Mouse (Mus musculus) heart, adult 11 months (tissue): ENCODE measurements around the gene Nfib.

Source experiments
- DNase-seq: peaks from one replicate; pipeline ENCODE4 v3.0.0; 2022

Gene Nfib

GRCm38 (mm10) chr4:82333413-82333812, 372.1 kb downstream of the Nfib start:
- peak; percentile 89 for DNase-seq

GRCm38 (mm10) chr4:82330095-82330494, 375.5 kb downstream of the Nfib start:
- peak; percentile 86 for DNase-seq

GRCm38 (mm10) chr4:82326140-82326529, 379.4 kb downstream of the Nfib start:
- no peak for DNase-seq

DNA sequence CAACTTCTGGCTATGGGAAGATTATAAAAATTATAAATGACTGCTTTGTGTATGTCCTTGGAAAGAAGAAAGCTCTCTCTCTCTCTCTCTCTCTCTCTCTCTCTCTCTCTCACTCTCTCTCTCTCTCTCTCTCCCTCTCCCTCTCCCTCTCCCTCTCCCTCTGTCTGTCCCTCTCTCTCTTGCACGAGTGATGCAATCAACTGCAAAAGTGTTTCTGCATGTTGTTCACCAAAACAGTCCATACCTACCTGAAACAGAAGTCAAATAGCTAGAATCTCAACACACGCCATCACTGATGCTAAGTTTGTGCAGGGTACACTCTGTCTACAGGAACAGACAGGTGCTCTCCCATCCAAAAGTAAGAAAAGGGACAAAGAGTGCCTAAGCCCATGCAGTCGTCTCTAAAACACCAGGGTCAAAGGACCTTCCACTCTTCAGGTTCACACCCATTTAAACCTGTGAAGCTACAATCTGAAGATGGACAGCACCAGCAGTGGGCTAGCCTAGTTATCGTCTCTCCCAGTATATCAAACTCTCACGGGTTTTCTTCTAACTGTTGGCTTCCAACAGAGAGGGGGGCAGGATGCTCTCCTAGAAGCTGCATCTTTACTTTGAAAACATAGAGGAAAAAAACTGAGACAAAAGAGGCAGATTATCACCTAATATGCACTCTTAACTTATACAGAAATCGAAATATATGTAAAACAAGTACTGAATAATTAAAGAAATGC, 380.0 kb downstream of the Nfib start:
- peak; percentile 64 for DNase-seq

DNA sequence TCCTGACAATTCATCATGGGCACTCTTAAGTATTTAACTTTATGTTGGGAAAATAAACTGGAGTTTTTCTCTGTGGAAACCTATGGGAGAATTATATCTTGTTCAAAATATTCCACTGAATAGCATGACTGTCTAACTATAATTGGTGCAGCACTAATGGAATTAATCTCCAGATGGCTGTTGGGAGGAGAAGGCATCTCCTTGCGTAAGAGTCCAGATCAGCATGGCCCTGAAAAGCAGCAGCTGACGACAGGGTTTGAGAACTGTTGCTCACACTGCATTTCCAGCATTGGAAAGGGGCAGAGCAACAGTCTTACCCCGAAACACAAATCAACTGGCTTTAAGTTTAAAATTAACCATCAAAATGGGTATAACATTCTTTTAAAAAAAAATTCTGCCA, 380.6 kb downstream of the Nfib start:
- peak; percentile 86 for DNase-seq

- DNase-seq = peak; percentile 68
These were observed 384.5 kb downstream of the Nfib start for GRCm38 (mm10) chr4:82321008-82321407.

GRCm38 (mm10) chr4:82319388-82319787, 386.2 kb downstream of the Nfib start:
- DNase-seq = peak; percentile 31

- DNase-seq = peak; percentile 97
These were observed 389.4 kb downstream of the Nfib start for GRCm38 (mm10) chr4:82316168-82316567.

GRCm38 (mm10) chr4:82315710-82316109, 389.8 kb downstream of the Nfib start:
- DNase-seq = peak; percentile 88

DNA sequence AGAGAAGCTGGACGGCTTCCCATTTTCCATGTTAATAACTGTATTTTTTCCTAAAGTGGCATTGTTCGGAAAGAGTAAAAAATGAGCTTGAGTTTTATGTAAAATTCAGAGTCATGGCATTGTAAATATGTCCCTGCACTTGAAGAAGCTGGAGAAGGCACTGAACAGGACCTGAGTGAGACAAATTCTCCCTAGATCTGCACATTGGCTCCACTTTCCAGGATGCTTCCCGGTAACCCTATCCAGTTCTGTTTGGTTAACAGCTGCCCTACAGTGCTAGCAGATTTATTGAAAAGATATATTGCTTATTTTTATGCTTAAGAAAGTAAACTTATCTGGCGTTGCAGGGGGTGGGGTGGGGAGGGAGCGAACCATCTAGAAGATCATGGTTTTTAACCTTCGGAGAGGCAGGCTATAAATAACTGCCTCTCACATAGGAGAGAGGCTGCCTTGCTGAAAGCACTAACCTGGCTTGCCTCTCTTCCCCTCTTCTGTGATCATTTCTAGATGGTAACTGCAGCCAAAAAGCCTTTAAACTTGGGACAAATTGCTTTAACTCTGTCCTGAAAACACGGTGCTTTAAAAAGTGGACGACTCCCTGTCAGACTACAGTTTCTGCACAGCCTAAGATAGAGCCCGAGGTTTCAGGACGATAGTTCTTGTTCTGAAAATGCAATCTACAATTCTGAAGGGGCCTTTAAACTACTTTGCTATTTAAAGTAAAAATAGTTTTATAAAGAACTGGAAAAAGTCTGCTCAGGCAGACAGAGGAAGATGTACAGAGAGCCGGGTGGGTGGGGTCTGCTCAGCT, 394.4 kb downstream of the Nfib start:
- DNase-seq = no peak

- no peak for DNase-seq
These were observed 399.5 kb downstream of the Nfib start for GRCm38 (mm10) chr4:82306045-82306444.

GRCm38 (mm10) chr4:82304148-82304871, 401.2 kb downstream of the Nfib start:
- peak; percentile 97 for DNase-seq

DNA sequence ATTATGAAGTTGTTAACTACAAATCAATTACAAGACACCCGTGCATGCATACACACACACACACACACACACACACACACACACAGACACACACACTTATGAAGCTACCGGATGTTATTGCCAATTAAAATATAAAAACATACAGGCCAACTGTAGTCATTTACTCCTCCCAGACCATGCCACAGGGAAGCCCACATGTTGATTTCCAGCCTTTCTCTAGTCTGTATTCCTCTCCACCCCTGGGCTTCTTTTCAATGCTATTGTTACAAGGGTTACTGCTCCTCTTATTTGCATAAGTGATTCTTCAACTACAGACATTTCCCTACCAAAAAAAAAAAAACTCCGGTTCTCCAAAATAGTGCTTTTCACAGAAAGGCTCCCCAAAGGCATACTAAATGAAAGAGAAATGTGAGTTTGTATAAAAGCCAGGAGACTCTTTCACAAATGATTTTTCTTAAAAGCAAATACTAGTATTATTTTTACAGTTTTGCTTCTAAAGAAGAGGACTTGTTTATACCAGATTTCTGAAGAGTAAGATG, 402.1 kb downstream of the Nfib start:
- no peak for DNase-seq

GRCm38 (mm10) chr4:82302901-82303300, 402.6 kb downstream of the Nfib start:
- peak; percentile 56 for DNase-seq

GRCm38 (mm10) chr4:82298606-82299005, 406.9 kb downstream of the Nfib start:
- DNase-seq = no peak

DNA sequence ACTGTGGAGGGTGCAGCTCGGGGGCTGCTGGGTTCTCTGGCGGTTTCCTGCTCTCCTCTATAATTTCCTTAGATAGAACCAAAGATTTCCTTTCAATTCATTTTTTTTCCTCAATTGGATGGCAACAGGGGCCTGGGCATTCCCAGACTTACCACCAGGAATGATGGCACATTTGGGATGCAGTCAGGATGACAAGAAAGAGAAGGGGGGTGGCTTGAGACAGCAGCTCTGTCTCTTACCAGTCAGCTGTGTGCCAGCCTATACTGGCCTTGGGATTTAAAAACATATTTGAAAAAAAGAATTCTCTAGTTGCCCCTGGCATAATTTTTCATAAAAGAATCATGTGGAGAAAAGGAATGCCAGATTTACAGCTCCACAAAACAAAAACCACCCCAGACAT, 408.0 kb downstream of the Nfib start:
- peak; percentile 42 for DNase-seq

DNA sequence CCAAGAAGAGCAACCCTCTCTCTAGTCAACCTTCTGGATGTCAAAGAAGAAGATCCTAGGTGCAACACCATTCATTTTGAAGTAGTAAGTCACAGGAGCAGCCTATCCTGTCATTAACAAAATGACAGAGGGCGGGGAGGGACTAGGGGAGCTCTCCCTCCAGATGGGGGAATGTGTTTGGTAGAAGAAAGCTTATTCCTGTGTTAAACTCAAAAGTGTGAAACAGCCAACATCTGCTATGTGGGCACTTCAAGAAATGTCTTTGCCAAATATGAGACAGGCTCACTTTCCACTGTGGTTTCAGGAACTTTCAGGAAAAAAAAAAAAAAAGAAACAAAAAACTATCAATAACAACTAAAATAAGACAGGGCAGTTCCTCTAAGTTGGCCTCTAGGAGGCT, 411.5 kb downstream of the Nfib start:
- peak; percentile 31 for DNase-seq

GRCm38 (mm10) chr4:82291174-82291847, 414.2 kb downstream of the Nfib start:
- DNase-seq = peak; percentile 53

GRCm38 (mm10) chr4:82290623-82291022, 414.9 kb downstream of the Nfib start:
- peak; percentile 74 for DNase-seq

DNA sequence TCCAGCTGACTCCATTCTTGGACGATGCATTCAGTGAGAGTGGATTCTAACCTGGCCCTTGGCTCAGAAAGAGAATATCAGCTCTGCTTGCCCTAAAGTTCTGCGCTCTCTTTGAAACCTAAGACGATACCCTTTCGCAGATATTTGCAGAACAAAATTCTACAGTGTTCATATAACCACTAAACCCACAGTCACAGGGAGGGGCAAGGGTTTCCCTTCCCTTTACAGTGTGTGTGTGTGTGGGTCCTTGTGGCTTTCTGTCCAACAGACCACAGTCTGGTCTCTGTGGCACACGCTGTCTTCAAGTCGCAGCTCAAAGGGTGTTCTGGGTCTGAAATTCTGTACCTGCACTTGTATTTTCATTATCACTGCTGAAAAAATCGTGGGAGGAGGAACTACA, 416.0 kb downstream of the Nfib start:
- DNase-seq = peak; percentile 22

DNA sequence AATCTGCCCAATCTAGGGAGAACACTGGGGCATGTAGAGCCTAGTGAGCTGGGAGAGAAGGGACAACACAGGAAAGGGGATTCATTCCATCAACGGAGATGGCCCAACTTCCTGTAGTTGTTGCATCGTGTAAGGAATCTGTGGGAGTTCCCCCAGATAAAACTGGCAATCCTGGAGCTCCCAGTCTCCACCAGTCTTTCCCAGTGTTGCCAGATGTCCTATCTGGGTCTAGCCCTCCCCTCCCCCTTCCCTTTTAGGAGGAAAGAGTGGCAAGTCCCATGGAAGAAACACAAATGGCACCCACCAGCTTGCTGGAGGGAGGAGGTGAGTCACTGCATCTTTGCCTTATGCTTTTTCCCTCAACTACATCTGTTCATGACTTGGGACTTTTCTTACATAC, 417.4 kb downstream of the Nfib start:
- DNase-seq = peak; percentile 80

GRCm38 (mm10) chr4:82287454-82287853, 418.1 kb downstream of the Nfib start:
- peak; percentile 61 for DNase-seq

DNA sequence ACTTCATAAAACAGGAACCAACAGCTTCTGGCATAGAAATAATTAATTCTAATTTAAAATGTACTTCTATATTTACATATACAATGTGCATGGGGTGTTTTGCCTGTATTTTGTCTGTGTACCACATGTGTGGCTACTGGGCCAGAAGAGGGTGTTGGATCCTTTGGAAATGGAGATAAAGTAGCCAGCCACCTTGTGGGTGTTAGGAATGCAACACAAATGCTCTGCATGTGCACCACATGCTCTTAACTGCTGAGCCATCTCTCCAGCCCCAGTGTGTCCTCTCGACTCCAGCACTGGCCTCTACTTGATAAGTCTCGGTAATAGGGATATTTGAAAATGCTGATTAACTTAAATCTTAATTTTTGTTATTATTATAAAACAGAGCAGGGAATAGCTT, 418.6 kb downstream of the Nfib start:
- peak; percentile 44 for DNase-seq
